Mouse (Mus musculus): ENCODE results near the gene Piga.

Gene Piga

DNA sequence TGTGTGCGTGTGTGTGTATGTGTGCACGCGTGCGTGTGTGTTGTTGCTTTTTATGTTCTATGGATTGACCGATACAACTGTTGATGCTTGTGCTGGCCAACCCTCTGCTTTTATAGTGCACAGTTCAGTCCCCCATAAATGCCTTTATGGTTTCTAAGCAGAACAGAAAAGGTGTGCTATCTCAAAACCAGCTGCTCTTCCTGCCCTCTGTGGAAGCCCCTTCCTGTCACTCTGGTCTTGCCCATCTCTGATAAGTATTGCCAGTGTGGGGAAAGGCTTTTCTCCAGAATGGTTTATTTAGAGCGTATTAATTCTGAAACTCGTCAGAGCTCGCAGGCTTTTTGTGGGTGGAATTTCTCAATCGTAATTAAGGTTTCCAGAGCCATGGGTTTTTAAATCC lies 13.1 kb downstream of the Piga start:
- DNase-seq (ENCODE audit: low spot score), result no peak

DNA sequence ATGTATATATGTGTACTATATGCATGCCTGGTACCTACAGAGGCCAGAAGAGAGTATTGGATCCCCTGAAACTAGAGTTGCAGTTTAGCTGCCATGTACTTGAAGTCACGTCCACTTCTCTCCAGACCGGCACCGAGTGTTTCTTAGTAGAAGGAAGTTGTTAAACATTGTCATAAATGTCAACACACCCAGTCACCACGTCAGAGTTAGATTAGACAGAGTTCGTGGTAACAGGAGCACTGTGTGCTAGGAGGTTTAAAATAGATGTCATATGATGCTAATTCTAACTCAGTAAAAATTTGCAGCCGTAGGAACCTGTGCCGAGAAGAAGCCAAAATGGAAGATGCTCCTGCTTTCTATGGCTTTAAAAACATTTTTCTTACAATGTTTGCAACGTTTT lies 17.1 kb downstream of the Piga start, which contains the start of gene Asb11:
Gene Asb11 (plus strand): TSS at position 286 of the 400 bp plus-strand sequence.
- DNase-seq (ENCODE audit: low spot score), result no peak

DNA sequence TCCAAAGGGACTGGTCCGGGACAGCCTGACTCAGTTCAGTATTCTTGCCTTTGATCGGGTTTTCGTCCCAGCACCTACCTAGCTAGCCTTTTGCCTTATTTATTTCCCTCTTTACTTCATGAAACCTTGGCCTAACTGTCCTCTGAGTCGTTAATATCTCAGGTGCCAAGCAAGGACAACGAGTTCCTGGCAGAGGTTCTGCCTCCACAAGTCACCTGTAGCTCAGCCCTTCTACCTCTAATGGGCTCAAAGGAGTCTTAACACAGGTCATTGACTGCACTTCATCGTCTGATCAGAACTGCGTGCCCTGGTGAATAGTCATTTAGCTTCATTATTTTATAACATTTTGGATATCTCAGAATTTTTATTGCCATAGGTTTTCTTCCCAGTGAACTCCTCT lies 19.9 kb downstream of the Piga start:
- DNase-seq (ENCODE audit: low spot score), result no peak

DNA sequence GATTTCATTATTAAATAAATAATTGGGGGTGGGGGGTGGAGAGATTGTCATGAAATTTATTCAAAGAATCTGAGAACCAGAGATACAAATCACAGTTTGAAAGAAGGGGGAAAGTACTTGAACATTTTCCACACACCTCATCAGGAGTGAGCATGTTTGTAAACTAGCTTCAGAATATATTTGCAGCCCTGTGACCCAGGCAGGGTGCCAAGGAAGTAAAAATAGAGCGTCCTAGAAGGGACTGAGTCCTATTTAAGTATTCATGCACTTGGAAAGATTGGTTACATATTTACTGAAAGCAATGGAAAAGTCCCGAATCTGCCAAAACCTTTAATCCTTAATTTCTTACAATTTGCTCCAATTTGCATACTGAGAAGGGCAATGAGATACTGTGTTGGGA lies 20.6 kb downstream of the Piga start:
- no peak for DNase-seq (ENCODE audit: low spot score)

DNA sequence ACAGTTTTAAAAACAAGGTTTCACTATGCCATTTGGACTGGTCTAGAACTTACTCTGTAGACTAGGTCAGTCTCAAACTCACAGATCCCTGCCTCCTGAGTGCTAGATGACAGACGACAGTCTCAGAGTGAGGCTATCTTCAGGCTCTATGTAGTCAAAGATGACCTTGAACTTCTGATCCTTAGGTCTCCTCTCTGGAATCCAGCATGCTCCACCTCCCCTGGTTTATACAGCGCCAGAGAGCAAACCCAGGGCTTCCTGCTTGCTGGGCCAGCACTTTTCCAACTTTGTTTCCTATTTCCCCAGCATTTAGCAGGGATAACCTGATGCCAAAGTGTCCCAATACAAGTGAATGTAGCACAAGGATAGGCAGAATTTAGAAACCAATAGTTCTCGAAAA lies 21.1 kb downstream of the Piga start:
- DNase-seq (ENCODE audit: low spot score), result no peak

DNA sequence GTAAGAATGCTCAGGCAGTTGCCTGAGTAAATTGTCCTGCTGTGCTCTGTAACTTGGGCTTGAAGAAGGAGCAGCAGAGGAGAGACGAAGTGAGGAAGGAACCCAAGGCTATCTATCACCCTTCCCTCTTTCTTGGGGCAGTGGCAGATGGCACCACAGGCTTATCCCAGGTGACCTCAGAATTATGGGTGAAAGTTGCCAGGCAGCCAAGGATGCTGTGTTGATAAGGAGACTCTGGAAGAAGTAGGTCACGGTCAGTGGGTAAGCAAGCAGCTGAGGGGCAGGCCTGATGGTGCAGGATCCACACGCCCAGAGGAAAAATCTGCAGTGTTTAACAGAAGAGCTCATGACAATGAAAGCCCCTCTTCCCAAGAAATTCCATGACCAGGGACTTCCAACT lies 21.7 kb downstream of the Piga start:
- DNase-seq (ENCODE audit: low spot score), result no peak

DNA sequence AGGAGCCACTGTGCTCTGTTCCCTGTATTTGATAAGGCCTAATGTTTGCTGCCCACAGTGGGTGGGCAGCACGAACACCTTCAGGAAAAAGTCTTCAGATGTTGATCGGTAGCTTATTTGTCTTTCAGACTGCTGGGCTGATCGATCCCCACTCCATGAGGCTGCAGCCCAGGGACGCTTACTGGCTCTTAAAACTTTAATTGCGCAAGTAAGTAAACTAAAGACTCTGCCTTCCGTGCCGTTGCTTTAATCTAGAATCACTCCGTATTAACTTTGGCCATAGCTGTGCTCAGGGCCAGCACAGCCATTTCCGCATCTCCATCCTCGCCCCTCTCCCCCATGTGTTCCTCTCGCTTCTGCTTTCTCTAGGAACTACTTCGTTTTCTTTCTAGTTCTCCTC lies 26.0 kb downstream of the Piga start:
- DNase-seq (ENCODE audit: low spot score), result no peak

DNA sequence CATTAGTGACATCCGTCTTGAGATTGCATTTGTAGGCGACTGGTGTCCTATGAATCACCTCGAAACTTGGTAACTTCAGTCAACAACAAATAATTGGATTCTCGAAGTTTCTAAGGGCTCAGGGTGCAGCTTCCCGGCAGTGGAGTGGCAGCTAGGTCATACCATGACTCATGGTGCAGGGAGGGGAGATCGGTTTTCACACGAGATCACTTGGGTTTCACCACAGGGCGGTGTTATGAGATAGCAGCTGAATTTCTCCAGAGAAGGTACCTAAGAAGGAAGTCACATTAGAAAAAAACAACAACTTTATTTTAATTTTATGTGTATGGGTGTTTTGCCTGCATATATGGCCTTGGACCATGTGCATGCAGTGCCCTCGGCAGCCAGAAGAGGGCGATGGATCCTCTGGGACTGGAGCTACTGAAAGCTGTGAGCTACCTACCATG lies 26.5 kb downstream of the Piga start:
- peak; percentile 39 for DNase-seq (ENCODE audit: low spot score)

DNA sequence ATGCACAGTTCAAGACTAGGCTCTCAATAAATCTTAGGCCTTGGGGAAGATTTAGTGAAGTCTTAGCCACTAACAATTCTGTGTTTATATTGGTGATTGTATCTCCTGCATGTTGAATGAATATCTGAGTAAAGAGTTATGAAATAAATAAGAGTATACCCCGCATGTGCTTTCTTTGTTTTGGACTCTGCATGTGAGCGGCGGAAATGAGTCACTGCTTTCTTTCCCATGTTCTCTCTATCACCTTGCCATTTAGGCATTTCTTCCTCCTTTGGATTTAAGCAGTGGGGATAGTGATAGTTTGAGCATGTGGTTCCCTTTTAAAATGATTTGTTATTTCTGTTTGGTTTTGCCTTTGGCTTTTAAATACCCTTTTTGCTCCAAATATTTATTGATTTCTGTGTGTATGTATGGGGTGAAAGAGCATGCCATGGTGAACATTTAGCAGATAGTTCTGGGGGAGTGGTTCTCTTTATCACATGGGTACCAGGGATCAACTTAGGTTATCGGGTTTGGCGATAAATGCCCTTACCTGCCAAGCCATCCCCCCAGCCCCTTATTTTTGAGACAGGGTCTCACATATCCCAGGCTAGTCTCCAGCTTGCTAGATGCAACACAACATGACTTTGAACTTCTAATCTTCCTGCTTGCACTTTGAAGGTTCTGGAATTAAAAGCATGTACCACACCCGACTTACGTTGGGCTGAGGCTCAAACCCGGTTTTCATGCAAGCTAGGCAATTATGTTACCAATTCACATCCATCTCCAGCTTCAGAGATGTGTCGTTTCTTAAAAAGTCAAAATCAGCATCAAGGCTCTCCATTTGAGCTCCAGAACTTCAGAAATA lies 27.5 kb downstream of the Piga start:
- no peak for DNase-seq (ENCODE audit: low spot score)

DNA sequence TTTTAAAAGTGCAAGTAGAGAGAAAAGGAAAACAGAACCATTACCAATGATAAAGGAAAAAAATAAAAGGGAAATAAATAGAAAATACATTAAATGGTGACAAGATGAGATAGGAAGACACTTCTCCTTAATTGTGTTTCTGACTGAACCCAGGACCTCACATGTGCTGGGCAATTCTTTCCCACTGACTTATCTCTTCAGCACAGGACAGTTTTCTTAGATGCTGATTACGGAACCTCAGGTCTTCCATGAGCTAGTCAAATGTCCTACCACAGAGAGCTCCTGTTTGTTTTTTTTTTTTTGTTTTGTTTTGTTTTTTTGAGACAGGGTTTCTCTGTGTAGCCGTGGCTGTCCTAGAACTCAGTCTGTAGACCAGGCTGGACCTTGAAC lies 28.1 kb downstream of the Piga start:
- no peak for DNase-seq (ENCODE audit: low spot score)

DNA sequence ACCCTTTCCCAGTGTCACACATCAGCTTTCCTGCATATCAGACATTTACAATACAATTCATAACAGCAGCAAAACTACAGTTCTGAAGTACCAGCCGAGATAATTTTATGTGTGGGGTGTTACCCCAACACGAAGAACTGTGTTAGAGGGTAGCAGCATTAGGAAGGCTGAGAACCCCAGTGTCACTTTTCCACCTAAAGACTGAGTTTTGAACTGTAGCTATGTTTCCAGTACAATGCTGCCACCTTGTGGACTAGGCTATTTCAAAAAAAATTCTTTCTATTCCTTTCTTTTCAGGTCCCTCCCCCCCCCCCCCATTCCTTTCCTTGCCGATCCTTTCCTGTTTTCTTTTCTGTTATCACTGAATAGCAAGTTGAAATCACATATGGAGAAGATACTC lies 29.6 kb downstream of the Piga start:
- DNase-seq (ENCODE audit: low spot score), result peak; percentile 42

DNA sequence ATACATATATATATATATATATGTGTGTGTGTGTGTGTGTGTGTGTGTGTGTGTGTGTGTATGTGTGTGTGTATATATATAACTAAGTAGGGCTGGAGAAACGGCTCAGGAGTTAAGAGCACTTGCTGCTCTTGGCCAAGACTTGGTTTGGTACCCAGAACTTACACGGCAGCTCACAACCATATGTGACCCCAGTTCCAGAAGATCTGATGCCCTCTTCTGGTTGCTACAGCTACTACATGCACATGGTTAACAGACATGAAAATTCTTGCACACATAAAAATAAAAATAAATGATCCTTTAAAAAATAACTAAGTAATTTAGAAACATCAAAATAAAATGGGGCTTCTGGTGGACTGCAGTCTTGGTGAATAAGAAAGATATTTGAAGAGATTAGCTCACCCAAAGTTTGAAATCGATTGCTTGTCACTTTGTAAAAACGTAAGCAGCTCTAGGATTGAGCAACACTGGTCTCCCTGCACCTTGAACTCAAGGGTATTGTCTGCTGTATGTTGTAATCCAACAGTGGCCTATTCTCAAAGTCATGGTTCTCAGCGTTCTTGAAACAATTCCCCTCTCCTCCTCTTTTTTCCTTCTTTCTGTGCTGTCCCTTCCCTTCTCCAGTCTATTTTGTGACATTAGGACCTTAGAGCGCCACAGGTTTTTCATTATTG lies 39.8 kb downstream of the Piga start:
- DNase-seq (ENCODE audit: low spot score), result no peak

Measured in testis, postnatal 10 days (tissue).